Mouse (Mus musculus): ENCODE results near the gene Gm28308. TPM values are rescaled to one million over a fixed set of nuclear protein-coding genes. Genes with fewer than 3 reads are reported as not detected.

The Gm28308 gene
- polyA plus RNA-seq, 1 experiment from 2014 or later: not detected

- ATAC-seq (replicated peaks; ENCODE audit: extremely low read depth, insufficient read depth, low FRiP score): no peak
- peaks cover 84% of the 10 kb centered on the region for H3K27me3 ChIP-seq (ENCODE audit: control insufficient read depth, insufficient read depth, low read length)
- no peaks in the 10 kb centered on the region for H3K36me3 ChIP-seq (ENCODE audit: control insufficient read depth, insufficient read depth)
- WGBS: 30% methylated on average over 9 of the region's 9 CpGs
- H3K27ac ChIP-seq (ENCODE audit: low read length): no peak overlapping the region
- no peak overlapping the region for H3K9ac ChIP-seq (ENCODE audit: low read length)
- H3K4me1 ChIP-seq (ENCODE audit: control insufficient read depth, insufficient read depth, low read length): no peaks in the 10 kb centered on the region
- H3K4me2 ChIP-seq (ENCODE audit: low read depth, low read length): no peak overlapping the region
- no peak overlapping the region for H3K4me3 ChIP-seq (ENCODE audit: low read length)
- no peaks in the 10 kb centered on the region for H3K9me3 ChIP-seq (replicated peaks; ENCODE audit: control insufficient read depth, low read length)
These were observed 22.1 kb upstream of the Gm28308 start for GRCm38 (mm10) chr6:52235267-52235666.

DNA sequence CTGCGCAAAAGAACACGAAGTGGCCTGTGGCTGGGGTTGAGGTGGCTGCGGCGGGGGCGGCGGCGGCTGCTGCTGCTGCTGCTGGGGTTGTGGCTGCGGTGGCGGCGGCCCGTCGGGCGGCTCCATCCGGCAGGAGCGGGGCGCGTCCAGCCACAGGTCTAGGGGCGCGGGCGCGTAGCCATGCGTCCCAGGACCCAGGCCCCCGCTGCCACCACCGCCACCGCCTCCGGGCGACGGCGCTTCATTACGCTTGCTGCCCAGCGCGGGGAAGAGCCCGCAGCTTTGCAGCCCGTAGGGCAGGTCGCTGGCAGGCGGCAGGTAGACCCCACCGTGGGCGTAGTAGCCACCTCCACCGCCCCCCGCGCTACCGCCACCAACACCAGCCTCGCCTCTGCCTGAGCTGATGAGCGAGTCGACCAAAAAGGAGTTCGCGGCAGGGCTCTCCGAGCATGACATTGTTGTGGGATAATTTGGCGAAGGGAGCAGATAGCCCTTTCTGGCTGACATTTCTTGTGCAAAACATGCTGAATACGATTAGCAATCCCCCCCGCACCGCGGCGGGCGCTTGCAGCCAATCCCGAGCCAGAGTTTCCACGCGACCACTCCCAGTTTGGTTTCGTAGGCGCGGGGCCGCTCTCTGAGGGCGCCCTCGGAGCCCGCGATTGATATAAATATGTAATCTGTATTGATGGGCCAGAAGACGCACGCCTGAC lies 21.4 kb upstream of the Gm28308 start:
- no peak overlapping the region for H3K4me3 ChIP-seq (ENCODE audit: low read length)
- H3K9ac ChIP-seq (ENCODE audit: low read length): no peak overlapping the region
- ATAC-seq (replicated peaks; ENCODE audit: extremely low read depth, insufficient read depth, low FRiP score): no peak
- 2% methylated on average over 64 of the region's 68 CpGs for WGBS
- H3K36me3 ChIP-seq (ENCODE audit: control insufficient read depth, insufficient read depth): no peaks in the 10 kb centered on the region
- H3K9me3 ChIP-seq (replicated peaks; ENCODE audit: control insufficient read depth, low read length): no peaks in the 10 kb centered on the region
- H3K4me1 ChIP-seq (ENCODE audit: control insufficient read depth, insufficient read depth, low read length): no peaks in the 10 kb centered on the region
- no peak overlapping the region for H3K4me2 ChIP-seq (ENCODE audit: low read depth, low read length)
- H3K27ac ChIP-seq (ENCODE audit: low read length): no peak overlapping the region
- peaks cover 84% of the 10 kb centered on the region for H3K27me3 ChIP-seq (ENCODE audit: control insufficient read depth, insufficient read depth, low read length)

GRCm38 (mm10) chr6:52233546-52234427 lies 20.6 kb upstream of the Gm28308 start:
- peaks cover 86% of the 10 kb centered on the region for H3K27me3 ChIP-seq (ENCODE audit: control insufficient read depth, insufficient read depth, low read length)
- no peaks in the 10 kb centered on the region for H3K4me1 ChIP-seq (ENCODE audit: control insufficient read depth, insufficient read depth, low read length)
- peak overlapping the region; percentile 16 for H3K4me3 ChIP-seq (ENCODE audit: low read length)
- ATAC-seq (replicated peaks; ENCODE audit: extremely low read depth, insufficient read depth, low FRiP score): no peak
- 2% methylated on average over 70 of the region's 70 CpGs for WGBS
- no peaks in the 10 kb centered on the region for H3K9me3 ChIP-seq (replicated peaks; ENCODE audit: control insufficient read depth, low read length)
- no peak overlapping the region for H3K27ac ChIP-seq (ENCODE audit: low read length)
- no peak overlapping the region for H3K9ac ChIP-seq (ENCODE audit: low read length)
- H3K36me3 ChIP-seq (ENCODE audit: control insufficient read depth, insufficient read depth): no peaks in the 10 kb centered on the region
- no peak overlapping the region for H3K4me2 ChIP-seq (ENCODE audit: low read depth, low read length)

DNA sequence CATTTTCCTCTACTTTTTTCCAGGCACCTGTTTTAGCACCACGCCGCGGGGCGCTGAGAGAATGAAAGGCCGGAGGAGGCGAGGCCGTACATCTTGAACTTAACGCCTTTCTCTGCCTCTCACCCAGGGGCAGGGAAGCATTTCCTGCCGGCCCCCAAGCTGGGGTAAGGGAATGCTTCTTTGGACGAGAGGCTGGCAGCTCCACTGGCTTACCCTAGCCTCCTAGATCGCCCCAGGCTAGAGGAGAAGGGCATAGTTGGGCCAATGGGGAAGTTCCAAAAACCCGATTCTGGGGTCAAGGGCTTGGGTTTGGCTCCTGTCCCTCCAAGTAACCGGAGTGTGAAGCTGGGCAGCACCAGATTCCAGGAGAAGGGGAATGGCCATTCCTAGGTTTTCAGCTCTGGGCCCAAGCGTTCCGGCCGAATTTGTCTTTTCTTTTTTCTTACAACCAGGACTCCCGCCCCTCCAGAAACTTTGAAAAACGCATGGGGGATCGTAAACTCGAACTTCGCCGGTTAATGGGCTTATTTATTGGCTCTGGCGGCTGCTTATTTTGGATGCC lies 19.9 kb upstream of the Gm28308 start:
- WGBS: 2% methylated on average over 23 of the region's 23 CpGs

DNA sequence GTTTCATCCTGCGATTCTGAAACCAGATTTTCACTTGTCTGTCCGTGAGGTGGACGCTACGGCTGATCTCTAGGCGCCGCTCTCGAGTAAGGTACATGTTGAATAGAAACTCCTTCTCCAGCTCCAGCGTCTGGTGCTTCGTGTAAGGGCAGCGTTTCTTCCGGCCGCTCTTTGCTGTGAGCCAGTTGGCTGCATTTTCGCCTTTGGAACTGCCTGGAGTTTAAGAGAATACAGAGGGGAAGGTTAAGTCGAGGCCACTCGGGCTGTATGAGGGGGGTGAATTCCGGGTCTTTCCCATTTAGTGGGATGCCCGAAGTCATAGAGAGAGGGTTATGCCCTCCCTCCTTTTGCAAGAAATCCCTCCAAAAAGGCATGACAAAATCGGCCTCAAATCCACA lies 19.4 kb upstream of the Gm28308 start:
- no peak for ATAC-seq (replicated peaks; ENCODE audit: extremely low read depth, insufficient read depth, low FRiP score)
- H3K4me3 ChIP-seq (ENCODE audit: low read length): no peak overlapping the region

More for the DNA sequence above, 19.9 kb upstream of the Gm28308 start:
- no peak for ATAC-seq (replicated peaks; ENCODE audit: extremely low read depth, insufficient read depth, low FRiP score)
- no peak overlapping the region for H3K4me3 ChIP-seq (ENCODE audit: low read length)
- no peak overlapping the region for H3K4me2 ChIP-seq (ENCODE audit: low read depth, low read length)
- no peak overlapping the region for H3K9ac ChIP-seq (ENCODE audit: low read length)
- H3K9me3 ChIP-seq (replicated peaks; ENCODE audit: control insufficient read depth, low read length): no peaks in the 10 kb centered on the region
- no peaks in the 10 kb centered on the region for H3K4me1 ChIP-seq (ENCODE audit: control insufficient read depth, insufficient read depth, low read length)
- H3K27ac ChIP-seq (ENCODE audit: low read length): no peak overlapping the region
- H3K36me3 ChIP-seq (ENCODE audit: control insufficient read depth, insufficient read depth): no peaks in the 10 kb centered on the region
- H3K27me3 ChIP-seq (ENCODE audit: control insufficient read depth, insufficient read depth, low read length): peaks cover 86% of the 10 kb centered on the region

GRCm38 (mm10) chr6:52231885-52232567 lies 18.9 kb upstream of the Gm28308 start:
- Histone ChIP-seq H3K27me3 (ENCODE audit: control insufficient read depth, insufficient read depth, low read length) (peaks cover 85% of the 10 kb centered on the region), H3K4me2 (ENCODE audit: low read depth, low read length) (no peak overlapping the region), H3K36me3 (ENCODE audit: control insufficient read depth, insufficient read depth) (no peaks in the 10 kb centered on the region), H3K9me3 (replicated peaks; ENCODE audit: control insufficient read depth, low read length) (no peaks in the 10 kb centered on the region), H3K4me3 (ENCODE audit: low read length) (no peak overlapping the region), H3K4me1 (ENCODE audit: control insufficient read depth, insufficient read depth, low read length) (no peaks in the 10 kb centered on the region), H3K9ac (ENCODE audit: low read length) (no peak overlapping the region), H3K27ac (ENCODE audit: low read length) (no peak overlapping the region)
- no peak for ATAC-seq (replicated peaks; ENCODE audit: extremely low read depth, insufficient read depth, low FRiP score)
- WGBS: 4% methylated on average over 18 of the region's 18 CpGs

More for the DNA sequence above, 19.4 kb upstream of the Gm28308 start:
- 2% methylated on average over 18 of the region's 18 CpGs for WGBS
- Histone ChIP-seq H3K27ac (ENCODE audit: low read length) (no peak overlapping the region), H3K27me3 (ENCODE audit: control insufficient read depth, insufficient read depth, low read length) (peaks cover 85% of the 10 kb centered on the region), H3K4me2 (ENCODE audit: low read depth, low read length) (no peak overlapping the region), H3K9ac (ENCODE audit: low read length) (no peak overlapping the region), H3K4me1 (ENCODE audit: control insufficient read depth, insufficient read depth, low read length) (no peaks in the 10 kb centered on the region), H3K9me3 (replicated peaks; ENCODE audit: control insufficient read depth, low read length) (no peaks in the 10 kb centered on the region), H3K36me3 (ENCODE audit: control insufficient read depth, insufficient read depth) (no peaks in the 10 kb centered on the region)

DNA sequence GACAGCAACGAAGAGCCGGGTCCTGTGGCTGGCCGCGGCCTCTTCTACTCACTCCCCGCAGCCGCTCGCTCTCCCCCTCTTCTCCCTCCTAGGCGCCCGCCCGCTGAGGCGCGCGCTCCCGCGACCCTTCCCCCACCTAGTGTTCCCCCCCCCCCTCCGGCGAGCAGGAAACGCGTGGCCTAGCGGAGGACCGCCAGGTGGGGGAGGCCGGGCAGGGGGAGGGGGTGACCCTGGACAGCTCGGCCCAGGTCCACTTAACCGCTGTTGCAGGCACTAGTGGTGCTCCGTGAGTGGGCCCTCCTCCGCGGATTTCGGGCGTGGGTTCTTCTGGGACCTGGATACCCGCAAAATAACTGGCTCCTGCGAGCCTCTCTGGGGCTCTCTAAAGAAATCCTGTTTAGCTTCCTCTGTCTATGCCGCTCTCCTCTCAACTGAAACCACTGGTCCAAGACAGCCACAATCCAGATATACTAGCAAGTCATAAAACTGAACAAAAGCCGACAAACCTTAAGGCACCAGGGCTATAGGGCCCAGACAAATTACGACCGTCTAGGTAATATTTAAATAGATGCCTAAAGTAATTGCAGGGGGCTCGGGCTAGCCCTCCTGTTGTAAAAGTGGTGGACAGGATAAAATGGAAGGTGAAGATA lies 17.5 kb upstream of the Gm28308 start, which contains the start of gene Hoxa9:
TSS of gene Hoxa9 (minus strand) at position 574 of the 650 bp plus-strand sequence.
- ATAC-seq (replicated peaks; ENCODE audit: extremely low read depth, insufficient read depth, low FRiP score): no peak
- Histone ChIP-seq H3K27me3 (ENCODE audit: control insufficient read depth, insufficient read depth, low read length) (peaks cover 85% of the 10 kb centered on the region), H3K4me1 (ENCODE audit: control insufficient read depth, insufficient read depth, low read length) (no peaks in the 10 kb centered on the region), H3K9me3 (replicated peaks; ENCODE audit: control insufficient read depth, low read length) (no peaks in the 10 kb centered on the region), H3K36me3 (ENCODE audit: control insufficient read depth, insufficient read depth) (no peaks in the 10 kb centered on the region), H3K4me2 (ENCODE audit: low read depth, low read length) (no peak within 1 kb of the TSS), H3K4me3 (ENCODE audit: low read length) (no peak within 1 kb of the TSS), H3K27ac (ENCODE audit: low read length) (no peak within 1 kb of the TSS), H3K9ac (ENCODE audit: low read length) (no peak within 1 kb of the TSS)
- WGBS: 2% methylated on average over 29 of the region's 36 CpGs

GRCm38 (mm10) chr6:52229558-52230416 lies 16.6 kb upstream of the Gm28308 start:
- 3% methylated on average over 44 of the region's 44 CpGs for WGBS
- Histone ChIP-seq H3K4me2 (ENCODE audit: low read depth, low read length) (no peak overlapping the region), H3K9me3 (replicated peaks; ENCODE audit: control insufficient read depth, low read length) (no peaks in the 10 kb centered on the region), H3K27ac (ENCODE audit: low read length) (no peak overlapping the region), H3K4me3 (ENCODE audit: low read length) (no peak overlapping the region), H3K4me1 (ENCODE audit: control insufficient read depth, insufficient read depth, low read length) (no peaks in the 10 kb centered on the region), H3K9ac (ENCODE audit: low read length) (no peak overlapping the region), H3K36me3 (ENCODE audit: control insufficient read depth, insufficient read depth) (no peaks in the 10 kb centered on the region), H3K27me3 (ENCODE audit: control insufficient read depth, insufficient read depth, low read length) (peaks cover 85% of the 10 kb centered on the region)
- ATAC-seq (replicated peaks; ENCODE audit: extremely low read depth, insufficient read depth, low FRiP score): no peak

Measured in heart, embryonic 16.5 days (tissue).